Mouse (Mus musculus): ENCODE results near the gene Pnmal2. TPM values are rescaled to one million over a fixed set of nuclear protein-coding genes. Genes with fewer than 3 reads are reported as not detected.
A peak's percentile ranks its signal among the peaks of the same experiment; 100 is the strongest.
"Not testable (repeated sequence)": the region's sequence is repeated elsewhere in the genome, so short reads cannot be mapped to it uniquely, and the experiment has no call there.

The Pnmal2 gene
- polyA plus RNA-seq, 1 experiment from 2014 or later, result 5.1 TPM

DNA sequence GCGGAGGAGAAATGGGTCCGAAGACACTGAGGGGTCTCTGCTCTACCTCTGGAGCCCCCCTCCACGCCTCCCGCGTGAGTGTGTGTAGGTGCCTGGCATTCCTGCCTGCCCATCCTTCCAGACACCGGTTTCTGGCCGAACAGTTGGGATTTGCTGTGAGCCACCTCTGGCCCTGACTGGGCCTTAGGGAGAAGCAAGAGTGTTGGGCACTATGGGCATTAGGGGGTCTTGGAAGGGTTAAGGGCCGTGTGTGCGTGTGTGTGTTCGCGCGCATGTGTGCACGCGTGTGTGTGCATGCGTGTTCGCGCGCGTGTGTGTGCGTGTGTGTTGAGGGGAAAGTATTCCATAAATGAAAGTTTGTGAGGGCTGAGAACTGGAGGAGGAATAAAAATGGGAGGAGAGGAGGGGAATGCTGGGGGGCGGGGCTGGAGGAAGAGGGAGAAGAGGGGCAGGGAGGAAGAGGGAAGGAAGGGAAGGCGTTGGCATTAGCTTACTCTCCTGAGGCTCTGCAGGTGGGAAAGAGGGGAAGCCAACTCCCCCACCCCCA lies 2.9 kb downstream of the Pnmal2 start:
- Histone ChIP-seq H3K27ac (ENCODE audit: low read length) (peak overlapping the region; percentile 56; the same call in 1 of the 2 replicates), H3K9me3 (ENCODE audit: control insufficient read depth, low read length) (no peaks in the 10 kb centered on the region), H3K9ac (ENCODE audit: low read length) (peak overlapping the region; percentile 52), H3K36me3 (ENCODE audit: control insufficient read depth, insufficient read depth, low read length) (no peaks in the 10 kb centered on the region), H3K4me2 (ENCODE audit: low read depth, low read length) (peak overlapping the region; percentile 60), H3K27me3 (ENCODE audit: control insufficient read depth, insufficient read depth, low read depth, low read length) (peaks cover 25% of the 10 kb centered on the region), H3K4me3 (ENCODE audit: low read length) (peak overlapping the region; percentile 41), H3K4me1 (replicated peaks; ENCODE audit: control insufficient read depth, insufficient read depth, low read length) (peaks cover 42% of the 10 kb centered on the region)
- no peak for ATAC-seq (ENCODE audit: low read depth)
- WGBS, result 12% methylated on average over 21 of the region's 22 CpGs

DNA sequence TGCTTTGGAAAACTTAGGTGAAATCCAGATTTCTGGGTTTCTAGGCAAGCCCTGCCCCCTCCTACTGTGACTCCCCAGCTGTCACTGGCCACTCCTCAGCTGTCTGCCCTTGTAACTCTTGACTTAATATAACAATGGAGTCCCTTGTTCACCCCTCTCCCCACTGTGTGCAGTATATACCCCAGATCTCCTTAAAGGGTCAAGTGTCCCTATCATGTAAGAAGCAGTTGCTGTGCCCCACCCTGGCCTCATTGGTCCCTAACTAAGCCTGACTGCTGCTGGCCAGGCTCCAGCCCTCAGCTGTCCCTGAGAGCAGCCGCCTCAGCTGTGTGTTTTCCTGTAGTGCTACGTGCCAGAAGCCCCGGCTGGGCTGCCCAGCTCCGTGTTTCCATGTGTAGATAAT lies 3.5 kb downstream of the Pnmal2 start:
- H3K9ac ChIP-seq (ENCODE audit: low read length), result 0 out of 2 replicates have a peak overlapping the region, but pooled peaks have one; percentile 16
- peak overlapping the region; percentile 56 for H3K27ac ChIP-seq (ENCODE audit: low read length)
- ATAC-seq (ENCODE audit: low read depth), result peak; percentile 67

DNA sequence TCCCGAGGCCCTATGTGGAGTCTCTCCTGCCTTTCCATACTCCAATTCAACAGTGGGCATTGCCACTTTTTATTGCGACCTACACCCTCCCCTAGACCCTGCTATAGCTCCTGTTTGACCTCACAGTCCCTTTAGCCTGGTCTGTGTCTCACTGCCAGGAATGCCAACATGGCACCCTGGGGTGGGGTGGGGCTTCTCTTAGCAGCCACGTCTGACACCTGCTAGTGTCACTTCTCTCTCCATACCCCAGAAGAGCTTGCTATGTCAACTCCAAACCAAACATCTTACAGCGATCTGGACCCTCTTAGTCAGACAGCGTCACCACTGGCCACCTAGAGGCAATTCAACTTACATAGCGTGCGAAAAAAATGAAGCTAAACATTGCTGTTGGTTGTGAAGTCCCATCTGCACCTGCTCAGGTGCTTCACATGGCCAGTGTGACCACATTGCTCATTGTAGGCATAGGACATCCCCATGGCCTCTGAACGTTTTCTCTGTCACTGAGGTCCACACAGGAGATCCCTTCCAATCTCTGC lies 4.5 kb downstream of the Pnmal2 start:
- no peak overlapping the region for H3K27ac ChIP-seq (ENCODE audit: low read length)
- 62% methylated on average over 8 of the region's 8 CpGs for WGBS
- H3K9ac ChIP-seq (ENCODE audit: low read length), result no peak overlapping the region
- no peak for ATAC-seq (ENCODE audit: low read depth)
- no peaks in the 10 kb centered on the region for H3K9me3 ChIP-seq (ENCODE audit: control insufficient read depth, low read length)
- H3K36me3 ChIP-seq (ENCODE audit: control insufficient read depth, insufficient read depth, low read length), result no peaks in the 10 kb centered on the region
- H3K4me3 ChIP-seq (ENCODE audit: low read length), result no peak overlapping the region
- peaks cover 41% of the 10 kb centered on the region for H3K4me1 ChIP-seq (replicated peaks; ENCODE audit: control insufficient read depth, insufficient read depth, low read length)
- no peak overlapping the region for H3K4me2 ChIP-seq (ENCODE audit: low read depth, low read length)
- peaks cover 25% of the 10 kb centered on the region for H3K27me3 ChIP-seq (ENCODE audit: control insufficient read depth, insufficient read depth, low read depth, low read length)

More for the DNA sequence above, 3.5 kb downstream of the Pnmal2 start:
- peaks cover 42% of the 10 kb centered on the region for H3K4me1 ChIP-seq (replicated peaks; ENCODE audit: control insufficient read depth, insufficient read depth, low read length)
- H3K9me3 ChIP-seq (ENCODE audit: control insufficient read depth, low read length), result no peaks in the 10 kb centered on the region
- H3K4me3 ChIP-seq (ENCODE audit: low read length), result peak overlapping the region; percentile 41
- no peaks in the 10 kb centered on the region for H3K36me3 ChIP-seq (ENCODE audit: control insufficient read depth, insufficient read depth, low read length)
- WGBS, result 4% methylated on average over 4 of the region's 4 CpGs
- peaks cover 25% of the 10 kb centered on the region for H3K27me3 ChIP-seq (ENCODE audit: control insufficient read depth, insufficient read depth, low read depth, low read length)
- peak overlapping the region; percentile 60 for H3K4me2 ChIP-seq (ENCODE audit: low read depth, low read length)

DNA sequence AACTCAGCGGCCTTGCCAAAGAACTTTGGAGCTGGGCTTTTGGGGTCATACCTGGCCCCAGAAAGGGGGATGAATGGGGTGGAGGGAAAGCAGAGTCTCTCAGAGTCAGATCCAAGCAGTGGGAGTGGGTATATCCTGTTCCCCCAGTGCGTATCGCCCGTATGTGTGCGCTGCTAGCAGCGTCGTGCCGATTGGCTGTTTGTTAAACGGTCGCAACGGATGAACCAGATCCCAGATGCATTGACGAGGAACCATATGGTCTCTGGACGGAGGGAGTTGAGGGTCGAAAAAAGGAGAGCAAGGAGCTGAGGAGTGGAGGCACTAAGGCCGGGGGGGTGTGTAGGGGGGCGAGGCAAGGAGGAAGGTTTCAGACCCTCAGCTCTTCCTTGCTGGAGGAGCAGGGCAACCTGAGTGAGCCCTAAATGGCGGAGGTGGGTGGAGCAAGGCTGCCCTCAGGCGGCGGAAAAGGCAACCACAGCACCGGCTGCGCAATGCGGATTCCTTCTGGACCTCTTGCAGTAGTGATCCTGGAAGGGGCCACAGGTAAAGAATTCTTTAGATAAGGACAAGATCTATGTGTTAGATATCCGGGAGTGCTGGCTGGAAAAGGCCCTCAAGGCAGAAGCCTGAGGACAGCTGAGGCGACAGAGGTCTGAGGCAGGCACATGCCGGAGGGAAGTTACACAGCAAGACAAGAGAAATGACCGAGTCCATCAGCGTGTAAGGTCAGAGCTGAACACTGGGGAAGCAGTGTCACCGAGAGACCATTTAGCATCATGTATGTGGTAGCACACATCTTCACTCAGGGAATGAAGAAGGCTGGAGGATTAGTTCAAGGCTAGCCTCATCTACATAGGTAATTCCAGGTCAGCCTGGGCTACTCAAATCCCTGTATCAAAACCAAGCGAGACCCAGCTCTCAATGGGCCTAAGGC lies 5.7 kb downstream of the Pnmal2 start:
- ATAC-seq (ENCODE audit: low read depth), result peak; percentile 37
- H3K4me1 ChIP-seq (replicated peaks; ENCODE audit: control insufficient read depth, insufficient read depth, low read length), result peaks cover 34% of the 10 kb centered on the region
- H3K4me3 ChIP-seq (ENCODE audit: low read length), result peak overlapping the region; percentile 31
- H3K9ac ChIP-seq (ENCODE audit: low read length), result peak overlapping the region; percentile 17; the same call in 1 of the 2 replicates
- no peaks in the 10 kb centered on the region for H3K9me3 ChIP-seq (ENCODE audit: control insufficient read depth, low read length)
- H3K27ac ChIP-seq (ENCODE audit: low read length), result no peak overlapping the region
- peaks cover 22% of the 10 kb centered on the region for H3K27me3 ChIP-seq (ENCODE audit: control insufficient read depth, insufficient read depth, low read depth, low read length)
- H3K36me3 ChIP-seq (ENCODE audit: control insufficient read depth, insufficient read depth, low read length), result no peaks in the 10 kb centered on the region
- peak overlapping the region; percentile 59 for H3K4me2 ChIP-seq (ENCODE audit: low read depth, low read length)
- WGBS, result 9% methylated on average over 29 of the region's 29 CpGs

DNA sequence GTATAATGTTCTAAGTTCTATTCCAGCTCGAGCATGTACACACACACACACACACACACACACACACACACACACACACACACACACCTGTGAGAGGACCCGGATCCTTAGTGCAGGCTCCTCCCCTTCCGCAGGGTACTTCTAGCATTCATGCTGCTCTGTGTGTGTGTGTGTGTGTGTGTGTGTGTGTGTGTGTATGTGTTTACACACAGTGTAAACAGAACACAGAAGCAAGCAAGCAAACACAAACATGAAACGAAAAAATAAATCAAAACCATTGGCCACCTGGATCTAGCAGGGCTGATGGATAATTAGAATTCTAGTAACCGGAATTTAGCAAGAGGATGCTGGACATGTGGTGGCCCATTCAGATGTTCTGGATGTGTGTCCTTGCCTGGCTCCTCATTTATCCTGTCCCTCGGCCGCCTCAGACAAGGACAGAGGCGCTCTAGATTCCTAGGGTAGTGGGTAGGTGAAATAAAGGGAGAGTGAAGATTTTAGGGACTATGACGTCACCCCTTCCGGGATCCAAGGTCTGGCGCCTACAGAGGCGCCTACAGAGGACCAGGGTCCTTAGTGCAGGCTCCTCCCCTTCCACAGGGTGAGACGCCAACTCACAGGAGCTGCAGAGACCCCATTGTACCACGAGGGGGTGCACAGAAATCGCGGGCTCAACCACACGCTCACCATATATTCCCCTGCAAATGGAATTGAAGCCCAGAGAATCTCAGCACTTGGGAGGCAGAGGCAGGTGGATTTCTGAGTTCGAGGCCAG lies 6.6 kb downstream of the Pnmal2 start:
- H3K4me2 ChIP-seq (ENCODE audit: low read depth, low read length), result no peak overlapping the region
- WGBS, result 17% methylated on average over 18 of the region's 18 CpGs
- ATAC-seq (ENCODE audit: low read depth), result peak; percentile 56

DNA sequence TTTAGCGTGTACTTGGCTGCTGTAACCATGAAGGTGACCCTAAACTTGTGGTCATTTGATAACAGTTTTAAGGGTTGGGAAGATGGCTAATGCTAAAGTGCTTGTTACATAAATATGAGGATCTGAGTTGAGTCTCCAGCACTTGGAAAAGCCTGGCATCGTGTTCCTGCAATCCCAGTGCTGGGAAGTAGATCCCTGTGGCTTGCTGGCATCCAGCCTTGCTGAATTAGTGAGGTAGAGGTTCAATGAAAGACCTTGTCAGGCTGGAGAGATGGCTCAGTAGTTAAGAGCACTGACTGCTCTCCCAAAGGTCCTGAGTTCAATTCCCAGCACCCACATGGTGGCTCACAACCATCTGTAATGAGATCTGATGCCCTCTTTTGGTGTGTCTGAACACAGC lies 9.3 kb downstream of the Pnmal2 start:
- H3K27me3 ChIP-seq (ENCODE audit: control insufficient read depth, insufficient read depth, low read depth, low read length); H3K4me3 ChIP-seq (ENCODE audit: low read length); H3K9me3 ChIP-seq (ENCODE audit: control insufficient read depth, low read length); H3K36me3 ChIP-seq (ENCODE audit: control insufficient read depth, insufficient read depth, low read length); H3K4me1 ChIP-seq (replicated peaks; ENCODE audit: control insufficient read depth, insufficient read depth, low read length); H3K9ac ChIP-seq (ENCODE audit: low read length); H3K4me2 ChIP-seq (ENCODE audit: low read depth, low read length); ATAC-seq (ENCODE audit: low read depth); H3K27ac ChIP-seq (ENCODE audit: low read length): not testable (repeated sequence)
- 58% methylated on average over 2 of the region's 2 CpGs for WGBS

More for the DNA sequence above, 6.6 kb downstream of the Pnmal2 start:
- no peaks in the 10 kb centered on the region for H3K36me3 ChIP-seq (ENCODE audit: control insufficient read depth, insufficient read depth, low read length)
- H3K27ac ChIP-seq (ENCODE audit: low read length), result no peak overlapping the region
- H3K27me3 ChIP-seq (ENCODE audit: control insufficient read depth, insufficient read depth, low read depth, low read length), result peaks cover 14% of the 10 kb centered on the region
- H3K9me3 ChIP-seq (ENCODE audit: control insufficient read depth, low read length), result no peaks in the 10 kb centered on the region
- H3K4me1 ChIP-seq (replicated peaks; ENCODE audit: control insufficient read depth, insufficient read depth, low read length), result peaks cover 33% of the 10 kb centered on the region
- no peak overlapping the region for H3K4me3 ChIP-seq (ENCODE audit: low read length)
- no peak overlapping the region for H3K9ac ChIP-seq (ENCODE audit: low read length)

DNA sequence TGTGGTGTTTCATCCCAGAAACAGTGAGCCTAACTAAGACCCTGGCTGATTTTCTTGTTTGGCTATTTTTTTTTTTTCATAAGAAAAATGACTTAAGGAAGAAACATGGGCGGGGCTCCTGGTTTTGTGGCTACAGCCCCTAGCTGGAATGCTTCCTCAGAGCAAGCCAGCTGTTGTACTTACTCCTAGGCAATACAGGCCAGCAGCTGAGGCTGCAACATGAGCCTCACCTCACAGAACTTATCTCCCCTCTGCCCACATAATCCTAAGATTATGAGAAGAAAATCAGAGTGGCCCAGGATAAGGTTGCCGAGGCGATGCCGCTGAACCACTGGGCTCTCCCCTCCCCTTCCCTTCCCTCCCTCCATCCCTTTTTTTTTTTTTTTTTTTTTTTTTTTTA lies 11.2 kb downstream of the Pnmal2 start:
- no peak for ATAC-seq (ENCODE audit: low read depth)
- 61% methylated on average over 4 of the region's 4 CpGs for WGBS

DNA sequence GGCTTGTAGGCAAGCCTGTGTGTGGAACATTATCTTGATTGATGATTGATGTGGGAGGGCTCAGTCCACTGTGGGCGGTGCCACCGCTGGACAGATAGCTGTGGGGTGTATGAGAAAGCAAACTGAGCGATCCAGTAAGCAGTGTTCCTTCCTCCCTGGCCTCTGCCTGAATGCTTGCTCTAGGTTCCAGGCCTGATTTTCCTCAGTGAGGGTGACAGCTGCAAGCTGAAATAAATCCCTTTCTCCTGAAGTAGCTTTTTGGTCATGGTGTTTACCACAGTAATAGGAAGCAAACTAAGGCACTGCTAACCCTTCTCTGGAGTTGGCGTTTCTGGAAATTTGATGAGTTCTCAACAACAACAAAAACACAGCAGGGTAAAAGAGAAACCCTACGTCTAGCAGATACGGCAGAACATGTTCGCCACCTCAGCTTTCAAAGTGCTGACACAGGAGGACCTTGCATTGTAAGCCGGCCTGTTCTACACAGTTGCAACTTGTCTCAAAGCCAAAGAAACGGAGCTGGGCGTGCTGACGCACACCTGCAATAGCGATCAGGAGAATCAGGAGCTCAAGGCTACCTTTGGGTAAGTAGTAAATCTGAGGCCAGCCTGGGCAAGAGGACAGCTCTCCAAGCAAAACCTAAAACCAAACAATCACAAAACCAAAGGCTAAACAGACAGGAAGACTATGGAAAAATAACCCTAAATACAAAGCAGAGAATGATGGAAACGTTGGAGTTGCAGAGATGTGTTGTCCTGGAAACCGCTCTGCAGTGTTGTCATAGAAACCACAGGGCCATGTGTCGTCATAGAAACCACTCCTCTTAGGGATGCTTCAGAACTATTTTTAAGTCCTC lies 12.2 kb downstream of the Pnmal2 start:
- Histone ChIP-seq H3K36me3 (ENCODE audit: control insufficient read depth, insufficient read depth, low read length) (no peaks in the 10 kb centered on the region), H3K27me3 (ENCODE audit: control insufficient read depth, insufficient read depth, low read depth, low read length) (no peaks in the 10 kb centered on the region; the same call in 1 of the 2 replicates), H3K4me1 (replicated peaks; ENCODE audit: control insufficient read depth, insufficient read depth, low read length) (no peaks in the 10 kb centered on the region), H3K9me3 (ENCODE audit: control insufficient read depth, low read length) (no peaks in the 10 kb centered on the region), H3K4me3 (ENCODE audit: low read length) (no peak overlapping the region), H3K9ac (ENCODE audit: low read length) (no peak overlapping the region), H3K4me2 (ENCODE audit: low read depth, low read length) (no peak overlapping the region), H3K27ac (ENCODE audit: low read length) (no peak overlapping the region)
- no peak for ATAC-seq (ENCODE audit: low read depth)
- WGBS, result 61% methylated on average over 15 of the region's 15 CpGs

More for the DNA sequence above, 11.2 kb downstream of the Pnmal2 start:
- Histone ChIP-seq H3K27me3 (ENCODE audit: control insufficient read depth, insufficient read depth, low read depth, low read length) (no peaks in the 10 kb centered on the region; the same call in 1 of the 2 replicates), H3K4me2 (ENCODE audit: low read depth, low read length) (no peak overlapping the region), H3K9me3 (ENCODE audit: control insufficient read depth, low read length) (no peaks in the 10 kb centered on the region), H3K36me3 (ENCODE audit: control insufficient read depth, insufficient read depth, low read length) (no peaks in the 10 kb centered on the region), H3K4me1 (replicated peaks; ENCODE audit: control insufficient read depth, insufficient read depth, low read length) (peaks cover 2% of the 10 kb centered on the region; the same call in 1 of the 2 replicates), H3K4me3 (ENCODE audit: low read length) (no peak overlapping the region), H3K9ac (ENCODE audit: low read length) (no peak overlapping the region), H3K27ac (ENCODE audit: low read length) (no peak overlapping the region)

All from lung, embryonic 16.5 days (tissue).